Mouse (Mus musculus) spleen, adult 18-20 months (tissue): ENCODE data around the gene Nudt5.

Experiments
- DNase-seq, 2 experiments: peaks; one replicate each; pipeline ENCODE4 v3.0.0; 2022; ENCODE audit warnings: mixed read lengths in 2 of 2

The Nudt5 gene

GRCm38 (mm10) chr2:5869746-5870145, 24.9 kb downstream of the Nudt5 start:
- no peak for DNase-seq

GRCm38 (mm10) chr2:5877446-5877845, 32.6 kb downstream of the Nudt5 start:
- no peak for DNase-seq

GRCm38 (mm10) chr2:5888865-5889264, 44.0 kb downstream of the Nudt5 start:
- DNase-seq = no peak

GRCm38 (mm10) chr2:5889412-5889811, 44.6 kb downstream of the Nudt5 start:
- no peak for DNase-seq

GRCm38 (mm10) chr2:5894296-5894695, 49.5 kb downstream of the Nudt5 start:
- DNase-seq = no peak

- DNase-seq = peak; percentile 98 to 99
Observed at GRCm38 (mm10) chr2:5894843-5895570, 50.2 kb downstream of the Nudt5 start, which contains the start of gene Sec61a2. Sec61a2 (minus strand) TSS chr2:5895432.

GRCm38 (mm10) chr2:5900145-5900544, 55.3 kb downstream of the Nudt5 start:
- peak in 1 of 2 experiments; percentile 32 for DNase-seq

- no peak for DNase-seq
Observed at GRCm38 (mm10) chr2:5906092-5906491, 61.3 kb downstream of the Nudt5 start.

- peak in 1 of 2 experiments; percentile 62 for DNase-seq
Observed at GRCm38 (mm10) chr2:5906625-5907024, 61.8 kb downstream of the Nudt5 start.

GRCm38 (mm10) chr2:5911282-5911965, 66.6 kb downstream of the Nudt5 start:
- DNase-seq = no peak
